Mouse (Mus musculus) C2C12 (cell line): Measurements from ENCODE around the gene Ccdc105. TPM values are rescaled to one million over a fixed set of nuclear protein-coding genes. Genes with fewer than 3 reads are reported as not detected.

ENCODE experiments used
- H3K27me3 ChIP-seq: one replicate; pipeline ENCODE4 v1.6.1; 2011; ENCODE audit not compliant: control insufficient read depth, insufficient read depth, insufficient read length
- H3K36me3 ChIP-seq: one replicate; pipeline ENCODE4 v1.6.1; 2011; ENCODE audit not compliant: control insufficient read depth, insufficient read depth
- H3K4me3 ChIP-seq: one replicate; pipeline ENCODE4 v1.5.1; 2011; ENCODE audit warnings: mild to moderate bottlenecking, control low read depth; ENCODE audit not compliant: poor library complexity, insufficient read depth, severe bottlenecking
- H3K79me2 ChIP-seq: one replicate; pipeline ENCODE4 v1.6.1; 2011; ENCODE audit not compliant: control insufficient read depth, insufficient read depth
- H3K79me3 ChIP-seq: one replicate; pipeline ENCODE4 v1.6.1; 2011; ENCODE audit warnings: low read depth, control low read depth
- H3ac ChIP-seq: one replicate; pipeline ENCODE3; 2011; ENCODE audit warnings: low read depth; ENCODE audit not compliant: control insufficient read depth, insufficient read length
- CEBPB ChIP-seq: IDR thresholded peaks from one replicate; pipeline ENCODE4 v1.6.1; 2011; ENCODE audit warnings: low read depth, mild to moderate bottlenecking, control low read depth, moderate library complexity
- CTCF ChIP-seq: IDR thresholded peaks from one replicate; pipeline ENCODE4 v1.5.1; 2011; ENCODE audit not compliant: control insufficient read depth, insufficient read depth, insufficient read length
- FOSL1 ChIP-seq: IDR thresholded peaks from one replicate; pipeline ENCODE4 v1.8.0; 2011; ENCODE audit warnings: mild to moderate bottlenecking, low read length; ENCODE audit not compliant: poor library complexity, insufficient read depth, severe bottlenecking
- MAX ChIP-seq: IDR thresholded peaks from one replicate; pipeline ENCODE4 v1.6.1; 2011; ENCODE audit warnings: mild to moderate bottlenecking, control low read depth
- MYOD1 ChIP-seq: IDR thresholded peaks from one replicate; pipeline ENCODE4 v1.6.1; 2011; ENCODE audit warnings: low read depth; ENCODE audit not compliant: control insufficient read depth, insufficient read length
- MYOG ChIP-seq: IDR thresholded peaks from one replicate; pipeline ENCODE4 v1.6.1; 2011; ENCODE audit not compliant: control insufficient read depth, insufficient read length; ENCODE audit errors: extremely low read depth
- USF1 ChIP-seq: IDR thresholded peaks from one replicate; pipeline ENCODE4 v1.6.1; 2011; ENCODE audit warnings: low read depth, mild to moderate bottlenecking, control low read depth, moderate library complexity
- polyA plus RNA-seq: library from polyadenylated mRNA; unstranded; fragments of >200 nt; fragmentation: generic; extraction: Trizol; gene quantifications from one replicate; pipeline ENCODE4 v1.2.1, GENCODE M21; 2012; ENCODE audit warnings: missing spikeins

Ccdc105 gene
- polyA plus RNA-seq, 1 experiment, result not detected

DNA sequence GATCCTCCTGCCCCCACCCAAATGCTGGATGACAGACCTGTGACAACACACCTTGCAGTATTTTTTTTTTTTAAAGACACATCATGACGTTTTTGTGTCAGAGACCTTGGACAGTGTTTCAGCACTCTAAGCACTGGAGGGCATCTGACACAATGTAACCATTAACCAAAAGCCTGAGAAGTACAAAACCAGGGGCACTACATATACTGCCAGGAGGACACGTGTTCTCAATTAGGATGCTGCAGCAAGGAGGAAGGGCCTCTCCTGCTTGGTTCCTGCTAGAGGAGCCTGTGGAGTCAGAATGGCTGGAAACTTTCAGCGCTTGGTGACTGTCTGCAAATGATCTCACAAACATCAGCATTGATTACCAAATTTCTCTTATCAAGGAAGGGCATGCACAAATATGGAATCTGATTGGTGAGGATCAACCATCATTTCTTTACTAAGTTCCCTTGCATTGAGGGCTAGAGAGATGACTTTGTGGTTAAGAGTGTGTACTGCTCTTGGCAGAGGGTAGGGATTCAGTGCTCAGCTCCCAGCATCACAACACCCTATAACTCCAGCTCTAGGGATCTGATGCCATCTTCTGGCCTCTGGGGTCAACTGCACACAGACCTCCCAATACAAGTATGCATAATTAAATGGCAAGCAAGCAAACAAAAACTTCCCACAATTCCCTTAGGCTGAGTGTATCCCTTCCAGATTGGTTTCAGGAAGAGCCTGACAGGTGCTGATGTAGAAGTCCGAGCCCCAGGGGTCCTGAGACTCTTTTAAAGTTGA lies 7.2 kb downstream of the Ccdc105 start:
- TF ChIP-seq FOSL1, result no peak
- no peak for TF ChIP-seq MYOD1
- no peak for TF ChIP-seq MAX
- no peak for TF ChIP-seq MYOG
- no peak for TF ChIP-seq CEBPB
- no peak for TF ChIP-seq USF1
- no peak for TF ChIP-seq CTCF
- H3ac ChIP-seq, result no peak overlapping the region
- H3K36me3 ChIP-seq, result no peaks in the 10 kb centered on the region
- H3K27me3 ChIP-seq, result no peaks in the 10 kb centered on the region
- H3K79me3 ChIP-seq, result no peaks in the 10 kb centered on the region
- no peaks in the 10 kb centered on the region for H3K79me2 ChIP-seq
- no peak overlapping the region for H3K4me3 ChIP-seq

GRCm38 (mm10) chr10:78743721-78744120 lies 9.1 kb downstream of the Ccdc105 start:
- no peak for TF ChIP-seq FOSL1
- no peak for TF ChIP-seq CEBPB
- TF ChIP-seq CTCF, result no peak
- H3K79me2 ChIP-seq, result no peaks in the 10 kb centered on the region
- no peak overlapping the region for H3ac ChIP-seq
- no peaks in the 10 kb centered on the region for H3K79me3 ChIP-seq
- H3K27me3 ChIP-seq, result no peaks in the 10 kb centered on the region
- no peak overlapping the region for H3K4me3 ChIP-seq
- no peaks in the 10 kb centered on the region for H3K36me3 ChIP-seq

- no peaks in the 10 kb centered on the region for H3K27me3 ChIP-seq
- TF ChIP-seq MYOG, result no peak
- no peak for TF ChIP-seq MYOD1
- TF ChIP-seq CEBPB, result no peak
- TF ChIP-seq CTCF, result no peak
- TF ChIP-seq MAX, result no peak
- no peak for TF ChIP-seq USF1
- no peak for TF ChIP-seq FOSL1
- no peak overlapping the region for H3K4me3 ChIP-seq
- H3ac ChIP-seq, result no peak overlapping the region
- no peaks in the 10 kb centered on the region for H3K79me2 ChIP-seq
- no peaks in the 10 kb centered on the region for H3K79me3 ChIP-seq
- no peaks in the 10 kb centered on the region for H3K36me3 ChIP-seq
These were observed 13.0 kb downstream of the Ccdc105 start for GRCm38 (mm10) chr10:78739821-78740220.

- Histone ChIP-seq H3K79me3 (no peaks in the 10 kb centered on the region), H3ac (no peak overlapping the region), H3K36me3 (no peaks in the 10 kb centered on the region), H3K4me3 (no peak overlapping the region), H3K27me3 (no peaks in the 10 kb centered on the region), H3K79me2 (no peaks in the 10 kb centered on the region)
- TF ChIP-seq MAX, result no peak
- TF ChIP-seq FOSL1, result no peak
- TF ChIP-seq CTCF, result no peak
- no peak for TF ChIP-seq MYOD1
- no peak for TF ChIP-seq CEBPB
- TF ChIP-seq MYOG, result no peak
- TF ChIP-seq USF1, result no peak
These were observed 25.0 kb downstream of the Ccdc105 start for GRCm38 (mm10) chr10:78727876-78728275.

DNA sequence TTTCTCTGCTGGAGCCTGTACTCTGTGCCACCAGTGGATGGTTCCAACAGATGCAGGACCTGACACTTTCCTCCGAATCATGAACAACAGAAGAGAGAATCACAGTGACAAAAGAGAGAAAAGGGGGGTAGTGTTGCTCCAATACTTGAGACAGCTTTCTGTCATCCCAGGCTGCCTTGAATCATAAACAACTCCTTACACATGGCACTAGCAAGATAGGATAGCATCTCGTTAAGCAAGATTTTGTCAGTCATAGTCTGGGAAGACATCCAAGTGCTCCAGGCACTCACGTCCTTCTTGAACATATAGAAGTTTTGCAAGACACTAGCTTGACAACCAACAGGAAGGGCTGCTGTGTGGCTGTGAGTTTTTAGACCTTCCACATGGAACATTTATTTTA lies 25.8 kb downstream of the Ccdc105 start:
- H3ac ChIP-seq, result no peak overlapping the region
- TF ChIP-seq USF1 (no peak), MYOD1 (no peak), MYOG (no peak)
- no peak overlapping the region for H3K4me3 ChIP-seq
- H3K27me3 ChIP-seq, result no peaks in the 10 kb centered on the region
- H3K79me2 ChIP-seq, result no peaks in the 10 kb centered on the region
- no peaks in the 10 kb centered on the region for H3K79me3 ChIP-seq
- no peaks in the 10 kb centered on the region for H3K36me3 ChIP-seq

DNA sequence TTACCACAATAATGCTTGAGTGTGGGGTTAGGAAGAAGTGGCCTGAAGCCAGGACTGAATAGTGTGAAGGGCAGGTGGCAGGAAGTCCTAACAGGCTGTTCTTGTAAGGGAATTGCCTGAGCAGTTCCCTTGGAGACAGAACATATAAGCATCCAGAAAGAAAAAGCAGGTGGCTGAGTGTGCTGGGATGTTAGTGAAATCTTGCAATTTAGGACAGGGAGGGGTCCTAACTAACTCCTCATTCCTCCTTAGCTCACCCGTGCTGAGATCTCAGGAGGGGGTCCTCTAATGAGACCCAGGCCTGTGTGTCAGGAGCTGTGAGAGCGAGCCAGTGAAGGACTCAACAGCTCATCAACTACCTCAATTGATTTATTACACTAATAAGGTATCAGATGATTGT lies 29.4 kb downstream of the Ccdc105 start:
- no peak overlapping the region for H3ac ChIP-seq
- H3K79me3 ChIP-seq, result no peaks in the 10 kb centered on the region
- TF ChIP-seq MAX, result no peak
- TF ChIP-seq FOSL1, result no peak
- TF ChIP-seq USF1, result no peak
- no peak for TF ChIP-seq CTCF

More for the DNA sequence above, 29.4 kb downstream of the Ccdc105 start:
- H3K79me2 ChIP-seq, result no peaks in the 10 kb centered on the region
- H3K27me3 ChIP-seq, result no peaks in the 10 kb centered on the region
- no peaks in the 10 kb centered on the region for H3K36me3 ChIP-seq
- no peak overlapping the region for H3K4me3 ChIP-seq
